Mouse (Mus musculus): ENCODE results near the gene Slc35b1. TPM values are rescaled to one million over a fixed set of nuclear protein-coding genes. Genes with fewer than 3 reads are reported as not detected.

The Slc35b1 gene
- polyA plus RNA-seq, 1 experiment, result 5.7 TPM

- TF ChIP-seq GATA1 (IDR thresholded peaks at IDR 0.05; ENCODE audit: low read length), result no peak
Measured at GRCm38 (mm10) chr11:95431344-95431743, 46.9 kb downstream of the Slc35b1 start.

GRCm38 (mm10) chr11:95432194-95432593 is 47.7 kb downstream of the Slc35b1 start:
- no peak for TF ChIP-seq GATA1 (IDR thresholded peaks at IDR 0.05; ENCODE audit: low read length)

Other genes starting within 250 kb of the Slc35b1 start
- not detected in 2 replicates for gene Dlx4, start 238.4 kb upstream of the Slc35b1 start, polyA plus RNA-seq (2012)
- not detected in 2 replicates for gene Tac4, start 123.2 kb upstream of the Slc35b1 start, polyA plus RNA-seq (2012)
- 32.2 and 37.6 TPM in 2 replicates for gene Kat7, start 74.4 kb upstream of the Slc35b1 start, polyA plus RNA-seq (2012)
- gene Fam117a, start 47.7 kb upstream of the Slc35b1 start, polyA plus RNA-seq (2012), result 111 and 135 TPM in 2 replicates
- gene Spop, start 29.4 kb downstream of the Slc35b1 start, polyA plus RNA-seq (2012), result 22.5 and 40.0 TPM in 2 replicates
- gene Nxph3, start 129.9 kb downstream of the Slc35b1 start, polyA plus RNA-seq (2012), result not detected in 2 replicates
- not detected in 2 replicates for gene Ngfr, start 203.0 kb downstream of the Slc35b1 start, polyA plus RNA-seq (2012)

All from G1E-ER4 (cell line).